Mouse (Mus musculus) embryonic facial prominence, embryonic 11.5 days (tissue): ENCODE data around the gene Fam20b. TPM values are rescaled to one million over a fixed set of nuclear protein-coding genes. Genes with fewer than 3 reads are reported as not detected.

Experiments used
- ATAC-seq: fragments of 200-750 bp; cut with Nextera tagmentation; replicated peaks from 2 replicates; pipeline ENCODE4 v1.8.0; 2017; ENCODE audit warnings: low read depth; ENCODE audit not compliant: insufficient number of reproducible peaks, low FRiP score, low TSS enrichment
- DNase-seq: peaks from one replicate; pipeline ENCODE4 v3.0.0-alpha.2; 2015; ENCODE audit warnings: low spot score
- H3K27ac ChIP-seq: fragments of 300-500 bp; sonication (generic); replicated peaks from 2 replicates; pipeline ENCODE4 v1.5.1; 2014; ENCODE audit warnings: mild to moderate bottlenecking, low read depth, low read length, control low read depth
- H3K27me3 ChIP-seq: fragments of 300-500 bp; sonication (generic); 2 replicates; pipeline ENCODE4 v1.6.1; 2014; ENCODE audit warnings: mild to moderate bottlenecking, low read length, moderate library complexity, mixed read lengths; ENCODE audit not compliant: control insufficient read depth, insufficient read depth
- H3K36me3 ChIP-seq: fragments of 300-500 bp; sonication (generic); replicated peaks from 2 replicates; pipeline ENCODE4 v1.6.1; 2014; ENCODE audit warnings: low read depth, mild to moderate bottlenecking, low read length, moderate library complexity, mixed read lengths; ENCODE audit not compliant: control insufficient read depth, insufficient read depth
- H3K4me1 ChIP-seq: fragments of 300-500 bp; sonication (generic); 2 replicates; pipeline ENCODE4 v1.6.1; 2014; ENCODE audit warnings: low read length, mixed read lengths; ENCODE audit not compliant: control insufficient read depth, insufficient read depth
- H3K4me2 ChIP-seq: fragments of 300-500 bp; sonication (generic); 2 replicates; pipeline ENCODE4 v1.6.1; 2014; ENCODE audit warnings: low read depth, mild to moderate bottlenecking, control low read depth, low read length, moderate library complexity
- H3K4me3 ChIP-seq: fragments of 300-500 bp; sonication (generic); 2 replicates; pipeline ENCODE4 v1.5.1; 2014; ENCODE audit warnings: low read depth, low read length, control low read depth
- H3K9ac ChIP-seq: fragments of 300-500 bp; sonication (generic); replicated peaks from 2 replicates; pipeline ENCODE4 v1.6.1; 2014; ENCODE audit warnings: mild to moderate bottlenecking, control low read depth, low read length
- H3K9me3 ChIP-seq: fragments of 300-500 bp; sonication (generic); replicated peaks from 2 replicates; pipeline ENCODE4 v1.6.1; 2016; ENCODE audit warnings: mild to moderate bottlenecking, low read length, inconsistent platforms, mixed read lengths; ENCODE audit not compliant: control insufficient read depth
- WGBS: fragments of 180-500 bp; shearing (Covaris S2); extraction: QIAGEN DNeasy Blood & Tissue Kit; methylation state at CpG from one replicate; pipeline ENCODE4 v1.1.7; 2014; 5-methylcytosine and 5-hydroxymethylcytosine counted together
- polyA plus RNA-seq: library from polyadenylated mRNA; unstranded; fragments of >200 nt; fragmentation: Nextera tagmentation; extraction: Ambion mirVana; gene quantifications from 2 replicates; pipeline ENCODE4 v1.2.1, GENCODE M21; 2014

The Fam20b gene
- polyA plus RNA-seq, 1 experiment from 2014 or later: 24.0 TPM

- Histone ChIP-seq H3K27me3 (no peaks in the 10 kb centered on the region), H3K4me3 (no peak overlapping the region), H3K9me3 (no peaks in the 10 kb centered on the region), H3K4me2 (no peak overlapping the region), H3K36me3 (no peaks in the 10 kb centered on the region), H3K4me1 (no peaks in the 10 kb centered on the region; the same call in 1 of the 2 replicates), H3K9ac (peak overlapping the region; percentile 9; the same call in 1 of the 2 replicates), H3K27ac (peak overlapping the region; percentile 58)
- ATAC-seq (no peak), DNase-seq (peak; percentile 35)
- 47% methylated on average over 15 of the region's 15 CpGs for WGBS
Measured at GRCm38 (mm10) chr1:156754608-156755413, 35.9 kb upstream of the Fam20b start.

GRCm38 (mm10) chr1:156752990-156753389, 34.1 kb upstream of the Fam20b start:
- no peak overlapping the region for H3K4me2 ChIP-seq
- H3K9ac ChIP-seq: no peak overlapping the region
- DNase-seq: no peak
- no peaks in the 10 kb centered on the region for H3K27me3 ChIP-seq
- no peaks in the 10 kb centered on the region for H3K36me3 ChIP-seq
- ATAC-seq: no peak
- WGBS: 81% methylated on average over 7 of the region's 7 CpGs
- H3K4me1 ChIP-seq: no peaks in the 10 kb centered on the region; the same call in 1 of the 2 replicates
- no peak overlapping the region for H3K4me3 ChIP-seq
- no peaks in the 10 kb centered on the region for H3K9me3 ChIP-seq
- H3K27ac ChIP-seq: no peak overlapping the region

GRCm38 (mm10) chr1:156752020-156752724, 33.3 kb upstream of the Fam20b start:
- 6% methylated on average over 21 of the region's 21 CpGs for WGBS
- Histone ChIP-seq H3K36me3 (no peaks in the 10 kb centered on the region), H3K9ac (peak overlapping the region; percentile 55), H3K27me3 (no peaks in the 10 kb centered on the region), H3K4me2 (no peak overlapping the region), H3K27ac (peak overlapping the region; percentile 60; the same call in 1 of the 2 replicates), H3K9me3 (no peaks in the 10 kb centered on the region), H3K4me3 (no peak overlapping the region), H3K4me1 (no peaks in the 10 kb centered on the region; the same call in 1 of the 2 replicates)
- peak; percentile 95 for DNase-seq
- ATAC-seq: peak; percentile 66

GRCm38 (mm10) chr1:156750261-156750660, 31.4 kb upstream of the Fam20b start:
- no peak overlapping the region for H3K9ac ChIP-seq
- H3K4me3 ChIP-seq: no peak overlapping the region
- H3K9me3 ChIP-seq: no peaks in the 10 kb centered on the region
- no peaks in the 10 kb centered on the region; the same call in 1 of the 2 replicates for H3K4me1 ChIP-seq
- ATAC-seq: no peak
- no peak overlapping the region for H3K27ac ChIP-seq
- no peaks in the 10 kb centered on the region for H3K27me3 ChIP-seq
- no peak overlapping the region for H3K4me2 ChIP-seq
- H3K36me3 ChIP-seq: no peaks in the 10 kb centered on the region
- no peak for DNase-seq
- WGBS: 33% methylated on average over 4 of the region's 4 CpGs

GRCm38 (mm10) chr1:156749136-156749535, 30.2 kb upstream of the Fam20b start:
- H3K4me3 ChIP-seq: no peak overlapping the region
- H3K36me3 ChIP-seq: no peaks in the 10 kb centered on the region
- DNase-seq: no peak
- no peak overlapping the region for H3K9ac ChIP-seq
- no peaks in the 10 kb centered on the region for H3K27me3 ChIP-seq
- H3K27ac ChIP-seq: no peak overlapping the region
- no peaks in the 10 kb centered on the region for H3K9me3 ChIP-seq
- H3K4me2 ChIP-seq: no peak overlapping the region
- H3K4me1 ChIP-seq: no peaks in the 10 kb centered on the region
- ATAC-seq: no peak

GRCm38 (mm10) chr1:156748435-156749005, 29.6 kb upstream of the Fam20b start:
- H3K9ac ChIP-seq: no peak overlapping the region
- 82% methylated on average over 16 of the region's 16 CpGs for WGBS
- H3K27ac ChIP-seq: no peak overlapping the region
- H3K4me2 ChIP-seq: no peak overlapping the region
- H3K4me3 ChIP-seq: no peak overlapping the region
- no peaks in the 10 kb centered on the region for H3K9me3 ChIP-seq
- DNase-seq (no peak), ATAC-seq (no peak)
- H3K27me3 ChIP-seq: no peaks in the 10 kb centered on the region
- no peaks in the 10 kb centered on the region for H3K36me3 ChIP-seq
- no peaks in the 10 kb centered on the region for H3K4me1 ChIP-seq

- H3K27me3 ChIP-seq: no peaks in the 10 kb centered on the region
Measured at GRCm38 (mm10) chr1:156745188-156745810, 26.4 kb upstream of the Fam20b start.

More at GRCm38 (mm10) chr1:156745188-156745810, 26.4 kb upstream of the Fam20b start:
- no peak for ATAC-seq
- Histone ChIP-seq H3K27ac (no peak overlapping the region), H3K4me3 (no peak overlapping the region), H3K4me2 (no peak overlapping the region), H3K9ac (no peak overlapping the region), H3K4me1 (no peaks in the 10 kb centered on the region), H3K36me3 (no peaks in the 10 kb centered on the region), H3K9me3 (no peaks in the 10 kb centered on the region)
- no peak for DNase-seq
- WGBS: 85% methylated on average over 7 of the region's 7 CpGs
